Mouse (Mus musculus) monocyte, adult 2 months (primary cell): Measurements from ENCODE around the gene Speg.
A peak's percentile ranks its signal among the peaks of the same experiment; 100 is the strongest.

ENCODE experiments used
- DNase-seq, 2 experiments: peaks; one replicate each; pipeline ENCODE4 v3.0.0; 2022; ENCODE audit warnings: low spot score in 2 of 2, low read depth in 1 of 2

Speg gene

GRCm38 (mm10) chr1:75441471-75441996 lies 66.4 kb downstream of the Speg start:
- DNase-seq = no peak

- no peak for DNase-seq
These were observed 67.1 kb downstream of the Speg start for GRCm38 (mm10) chr1:75442171-75442570.

- DNase-seq = no peak
These were observed 67.7 kb downstream of the Speg start for GRCm38 (mm10) chr1:75442811-75443210.

DNA sequence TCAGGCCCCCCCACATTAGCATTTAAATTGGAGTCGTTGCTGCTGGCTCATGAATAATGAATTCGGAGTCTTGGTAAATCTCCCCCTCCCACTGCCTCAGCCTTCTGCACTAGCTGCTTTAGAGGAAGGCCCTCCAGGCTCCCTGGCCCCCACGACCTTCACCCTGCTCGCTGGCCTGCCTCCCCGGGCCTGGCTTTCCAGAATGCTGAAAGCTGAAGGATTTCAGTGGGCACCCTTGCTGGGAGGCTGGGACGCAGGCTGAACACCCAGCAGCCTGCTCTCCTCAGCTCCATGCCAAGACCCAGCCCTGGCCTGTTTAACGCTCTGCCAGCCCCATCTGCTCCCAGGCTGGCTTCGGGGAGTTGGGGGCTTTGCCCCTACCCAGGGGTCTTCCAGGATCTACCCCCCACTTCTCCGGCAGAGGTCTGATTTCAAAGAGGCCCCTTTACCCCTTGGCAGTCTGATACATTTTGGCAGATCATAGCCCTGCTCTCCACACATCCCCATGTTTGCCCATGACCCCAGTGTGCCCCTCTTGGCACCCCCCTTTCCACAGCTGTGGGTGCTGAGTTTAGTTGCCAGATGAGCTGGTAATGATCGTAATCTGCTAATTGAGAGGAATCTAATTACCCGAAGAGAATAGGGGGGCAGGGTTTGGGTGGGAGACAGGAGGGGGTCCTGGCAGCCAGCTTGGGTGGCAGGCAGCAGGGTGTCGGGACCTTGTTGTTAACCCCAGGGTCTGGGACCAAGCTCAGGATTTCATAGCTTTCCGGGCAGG lies 68.3 kb downstream of the Speg start:
- DNase-seq = no peak

DNA sequence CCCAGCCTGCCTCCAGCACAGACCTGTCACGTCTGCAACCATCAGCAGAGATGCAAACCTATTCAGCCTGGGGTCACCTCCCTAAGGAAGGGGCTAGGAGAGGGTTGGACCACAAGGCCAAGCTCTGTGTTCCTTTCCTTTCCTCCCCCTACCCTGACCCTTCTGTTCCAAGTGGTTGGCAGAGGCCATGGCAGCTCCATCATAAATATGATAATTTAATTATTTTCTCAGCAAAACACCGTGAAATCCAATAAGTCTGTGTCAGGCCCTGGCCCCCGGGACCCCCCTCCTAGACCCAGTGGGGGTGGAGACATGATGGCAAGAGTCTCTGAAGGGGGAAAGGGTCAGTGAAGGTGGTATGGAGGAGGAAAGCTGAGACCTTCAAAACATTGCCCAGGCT lies 69.1 kb downstream of the Speg start:
- no peak for DNase-seq

DNA sequence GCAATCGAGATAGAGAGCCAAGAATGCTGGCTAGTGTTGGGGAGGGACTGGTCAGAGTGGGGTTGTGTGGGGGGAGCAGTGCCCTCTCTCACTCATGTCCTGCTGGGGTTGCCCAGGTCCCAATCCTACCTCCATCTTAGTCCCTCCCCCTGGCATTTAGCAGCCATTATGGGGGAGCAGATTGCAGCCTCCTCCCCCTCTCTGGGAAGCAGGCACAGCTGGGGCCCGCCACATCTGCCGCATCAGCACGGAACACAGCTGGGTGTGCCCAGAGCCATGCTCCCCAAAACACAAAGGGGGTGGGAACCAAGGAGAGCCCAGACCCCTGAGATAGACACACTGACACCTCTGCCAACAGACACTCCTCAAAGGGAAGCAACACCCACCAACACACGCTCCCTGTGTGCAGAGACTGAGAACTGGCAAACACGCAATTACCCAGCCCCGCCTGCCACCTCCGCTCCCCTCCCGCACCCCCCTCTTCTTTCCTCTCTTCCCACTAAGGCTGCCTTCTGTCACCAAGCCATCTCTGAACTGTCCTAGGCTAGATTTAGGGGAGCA lies 70.1 kb downstream of the Speg start:
- DNase-seq = no peak

- DNase-seq = peak in 1 of 2 experiments; percentile 39
These were observed 70.9 kb downstream of the Speg start for GRCm38 (mm10) chr1:75445751-75446611.

GRCm38 (mm10) chr1:75446656-75447055 lies 71.6 kb downstream of the Speg start:
- DNase-seq = no peak

DNA sequence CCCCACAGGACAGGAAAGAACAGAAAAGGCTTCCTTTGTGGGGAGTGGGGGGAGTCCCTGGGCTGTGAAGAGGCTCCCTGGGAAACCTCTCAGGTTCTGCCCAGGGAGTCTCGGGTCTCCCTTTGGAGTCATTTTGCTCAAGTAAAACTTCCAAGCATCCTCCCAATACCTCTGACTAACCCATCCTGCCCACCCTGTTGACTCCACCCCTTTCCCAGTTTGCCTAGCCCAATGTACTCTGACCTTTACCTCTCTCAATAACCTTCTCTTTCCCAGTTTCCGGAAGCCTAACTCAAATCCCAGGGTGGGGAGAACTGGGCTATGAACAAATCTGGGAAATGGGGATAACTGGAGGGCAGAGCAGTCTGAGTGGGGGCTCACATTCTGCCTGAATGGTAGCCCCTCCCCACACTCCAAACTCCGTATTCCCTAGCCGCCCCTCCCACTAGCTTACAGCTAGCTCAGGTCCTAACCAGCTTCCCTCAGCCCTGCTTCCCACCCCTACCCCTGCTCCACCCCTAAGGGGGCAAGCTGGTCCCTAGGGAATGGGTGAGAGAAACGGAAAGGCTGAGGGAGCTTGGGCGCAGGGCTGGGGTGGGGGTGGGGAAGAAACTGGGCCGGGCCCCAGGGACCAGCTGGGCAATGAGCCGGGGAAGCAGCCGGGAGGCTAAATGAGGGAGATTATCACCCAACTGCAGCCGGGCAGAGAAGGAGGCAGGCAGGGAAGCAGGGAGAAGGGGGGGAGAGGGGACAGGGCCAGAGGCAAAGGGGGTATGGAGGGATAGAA lies 72.4 kb downstream of the Speg start:
- DNase-seq = no peak

DNA sequence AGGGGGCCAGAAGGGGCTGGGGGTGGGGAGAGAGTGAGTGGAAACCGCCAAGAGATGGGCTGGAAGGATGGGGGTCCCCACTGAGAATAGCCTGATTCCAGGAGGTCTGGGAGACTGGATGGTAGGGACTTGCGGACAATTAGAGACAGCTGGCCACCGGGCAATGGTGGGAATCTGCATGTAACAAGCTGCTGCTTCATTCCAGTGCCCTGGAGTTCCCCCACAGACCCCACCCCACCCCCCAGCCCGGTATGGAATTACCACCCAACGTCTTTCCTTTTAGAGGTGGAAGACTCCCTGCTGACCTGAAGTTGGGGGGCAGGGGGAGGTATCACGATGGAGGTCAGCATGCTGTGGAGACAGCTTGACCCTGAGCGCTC lies 72.9 kb downstream of the Speg start:
- no peak for DNase-seq

DNA sequence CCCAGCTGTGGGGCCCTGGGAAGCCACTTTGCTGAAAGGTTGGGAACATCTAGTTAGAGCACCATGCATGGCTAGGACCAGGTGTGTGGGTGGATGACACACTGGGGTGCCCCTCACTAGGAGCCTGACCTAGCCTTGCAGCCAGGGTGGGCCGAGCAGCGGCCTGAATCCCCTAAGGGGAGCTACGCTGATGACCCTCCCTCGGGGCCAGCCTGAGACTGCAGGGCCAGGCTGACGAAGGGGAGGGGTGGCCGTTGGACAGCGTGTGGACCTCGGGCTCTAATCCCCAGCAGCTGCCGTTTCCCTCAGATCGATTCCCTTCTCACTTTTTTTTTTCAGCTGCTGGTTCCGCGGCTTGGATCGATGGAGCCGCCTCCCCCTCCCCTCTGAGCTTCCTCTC lies 73.8 kb downstream of the Speg start:
- DNase-seq = no peak

DNA sequence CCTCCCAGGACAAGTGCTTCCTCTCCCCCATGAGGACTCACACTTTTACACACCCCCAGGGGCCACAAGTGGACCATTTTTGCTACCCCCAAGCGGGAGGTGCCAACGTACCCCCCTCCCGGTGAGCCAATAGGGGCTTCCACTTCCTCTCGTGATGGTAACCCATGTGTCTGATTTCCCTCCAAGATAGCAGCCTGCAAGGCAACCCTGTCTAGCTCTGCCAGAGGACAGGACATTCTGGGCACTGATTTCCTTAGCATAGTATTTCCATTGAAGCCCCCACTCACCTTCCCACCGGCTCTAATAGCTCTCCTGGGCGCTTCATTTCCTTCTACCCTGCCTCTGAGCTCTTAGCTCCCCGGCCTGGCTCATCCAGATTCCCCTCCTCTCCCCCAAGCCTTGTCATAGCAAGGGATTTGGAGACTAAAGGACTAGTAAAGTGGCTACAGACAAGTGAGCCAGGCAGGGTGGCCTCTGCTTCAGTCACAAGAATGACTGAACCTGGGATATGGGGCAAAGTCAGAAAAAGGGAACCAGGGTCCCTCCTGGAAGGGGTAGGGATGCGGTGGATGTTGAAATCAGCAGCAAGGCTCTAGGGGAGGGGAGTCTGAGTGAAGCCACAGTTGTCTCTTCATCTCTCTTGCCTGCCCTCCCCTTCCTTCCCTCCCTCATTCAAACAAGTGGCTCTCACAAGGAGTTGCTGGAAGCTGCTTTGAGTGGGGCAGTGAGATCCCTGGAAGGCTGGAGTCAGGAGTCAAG lies 74.5 kb downstream of the Speg start:
- no peak for DNase-seq

GRCm38 (mm10) chr1:75450314-75451005 lies 75.4 kb downstream of the Speg start, which contains the start of gene Asic4:
Gene Asic4 (plus strand): TSS chr1:75450436.
- DNase-seq = no peak

- DNase-seq = no peak
These were observed 76.8 kb downstream of the Speg start for GRCm38 (mm10) chr1:75451900-75452299.

- no peak for DNase-seq
These were observed 80.3 kb downstream of the Speg start for GRCm38 (mm10) chr1:75455433-75455832.

- no peak for DNase-seq
These were observed 80.9 kb downstream of the Speg start for GRCm38 (mm10) chr1:75455948-75456347.

GRCm38 (mm10) chr1:75456746-75457564 lies 81.9 kb downstream of the Speg start:
- no peak for DNase-seq

DNA sequence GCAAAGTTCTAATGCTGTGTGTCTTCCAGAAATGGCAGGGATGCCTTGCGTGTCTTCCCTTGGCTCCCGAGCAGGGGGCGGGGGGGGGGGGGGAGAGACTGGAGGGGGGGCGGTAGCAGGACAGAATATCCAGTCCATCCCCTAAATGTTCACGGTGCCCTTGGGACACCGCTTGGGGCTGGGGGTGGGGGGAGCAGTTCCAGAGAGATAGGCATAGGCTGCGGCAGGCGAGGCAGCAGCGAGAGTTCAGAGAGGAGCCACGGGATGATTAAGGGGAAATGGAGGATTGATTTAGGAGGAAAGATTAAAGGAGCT lies 82.6 kb downstream of the Speg start:
- no peak for DNase-seq
